Mouse (Mus musculus) forebrain, embryonic 16.5 days (tissue): ENCODE data around the gene Omg. TPM values are rescaled to one million over a fixed set of nuclear protein-coding genes. Genes with fewer than 3 reads are reported as not detected.

ENCODE experiments used
- ATAC-seq: fragments of 200-750 bp; cut with Nextera tagmentation; 2 replicates; pipeline ENCODE4 v1.8.0; 2017; ENCODE audit warnings: mild to moderate bottlenecking, moderate library complexity
- H3K27ac ChIP-seq: fragments of 300-500 bp; sonication (generic); 2 replicates; pipeline ENCODE4 v1.5.1; 2014; ENCODE audit warnings: low read length, control low read depth
- H3K27me3 ChIP-seq: fragments of 300-500 bp; sonication (generic); replicated peaks from 2 replicates; pipeline ENCODE4 v1.6.1; 2014; ENCODE audit warnings: low read length; ENCODE audit not compliant: control insufficient read depth, insufficient read depth
- H3K36me3 ChIP-seq: fragments of 300-500 bp; sonication (generic); 2 replicates; pipeline ENCODE4 v1.6.1; 2014; ENCODE audit not compliant: control insufficient read depth, insufficient read depth
- H3K4me1 ChIP-seq: fragments of 300-500 bp; sonication (generic); replicated peaks from 2 replicates; pipeline ENCODE4 v1.6.1; 2014; ENCODE audit warnings: low read length; ENCODE audit not compliant: control insufficient read depth, insufficient read depth
- H3K4me2 ChIP-seq: fragments of 300-500 bp; sonication (generic); 2 replicates; pipeline ENCODE4 v1.6.1; 2014; ENCODE audit warnings: mild to moderate bottlenecking, low read length, control low read depth
- H3K4me3 ChIP-seq: fragments of 300-500 bp; sonication (generic); replicated peaks from 2 replicates; pipeline ENCODE4 v1.5.1; 2014; ENCODE audit warnings: mild to moderate bottlenecking, low read length, control low read depth
- H3K9ac ChIP-seq: fragments of 300-500 bp; sonication (generic); replicated peaks from 2 replicates; pipeline ENCODE4 v1.6.1; 2014; ENCODE audit warnings: low read depth, low read length, control low read depth
- H3K9me3 ChIP-seq: fragments of 300-500 bp; sonication (generic); 2 replicates; pipeline ENCODE4 v1.6.1; 2016; ENCODE audit warnings: low read length; ENCODE audit not compliant: control insufficient read depth
- WGBS: fragments of 180-500 bp; shearing (Covaris S2); extraction: QIAGEN DNeasy Blood & Tissue Kit; methylation state at CpG from one replicate; pipeline ENCODE4 v1.1.7; 2014; 5-methylcytosine and 5-hydroxymethylcytosine counted together
- polyA plus RNA-seq: library from polyadenylated mRNA; unstranded; fragments of >200 nt; fragmentation: Nextera tagmentation; extraction: Ambion mirVana; gene quantifications from 2 replicates; pipeline ENCODE4 v1.2.1, GENCODE M21; 2015

Omg gene
- polyA plus RNA-seq, 1 experiment from 2014 or later: 5.0 TPM

DNA sequence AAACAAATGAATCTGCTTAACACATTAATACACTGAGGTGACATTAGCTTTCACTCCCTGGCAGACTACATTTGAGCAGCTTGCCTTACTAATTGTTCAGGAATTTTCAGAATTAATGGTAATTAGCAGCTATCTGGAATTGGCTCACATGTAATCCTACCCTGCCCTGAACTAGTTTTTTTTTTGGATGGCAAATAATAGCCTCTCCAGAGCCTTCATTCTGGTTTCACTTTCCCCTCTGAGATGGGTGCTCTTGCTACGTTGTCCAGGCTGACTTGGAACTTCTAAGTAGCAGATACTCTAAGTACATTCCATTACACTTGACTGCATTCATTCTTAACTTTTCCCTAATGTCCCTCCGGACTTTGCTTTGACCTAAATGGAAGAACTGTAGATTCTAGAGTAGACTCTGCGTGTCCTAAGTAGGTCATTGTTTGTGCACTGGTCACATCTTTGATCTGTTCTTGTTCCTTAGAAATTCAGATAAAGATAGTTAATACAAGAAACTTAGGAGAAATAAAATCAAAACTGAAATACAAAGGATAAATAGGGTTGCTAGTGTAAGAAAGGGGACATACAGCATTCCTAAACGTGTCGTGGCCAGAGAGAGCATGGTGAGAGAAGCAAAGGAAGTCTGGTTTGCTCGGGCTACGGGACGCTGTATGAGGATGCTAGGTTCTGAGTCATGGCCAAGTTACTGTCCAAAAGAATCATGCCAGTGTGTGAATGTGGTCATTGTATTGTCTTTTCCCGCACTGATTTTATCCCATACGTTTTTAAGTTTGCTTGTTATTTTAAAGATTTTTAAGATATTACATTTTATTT is 8.7 kb downstream of the Omg start:
- Histone ChIP-seq H3K4me1 (peaks cover 5% of the 10 kb centered on the region), H3K4me2 (no peak overlapping the region), H3K36me3 (no peaks in the 10 kb centered on the region), H3K27me3 (no peaks in the 10 kb centered on the region), H3K9me3 (no peaks in the 10 kb centered on the region), H3K9ac (no peak overlapping the region), H3K27ac (no peak overlapping the region), H3K4me3 (no peak overlapping the region)
- ATAC-seq: peak; percentile 38; the same call in 1 of the 2 replicates
- 44% methylated on average over 10 of the region's 10 CpGs for WGBS

DNA sequence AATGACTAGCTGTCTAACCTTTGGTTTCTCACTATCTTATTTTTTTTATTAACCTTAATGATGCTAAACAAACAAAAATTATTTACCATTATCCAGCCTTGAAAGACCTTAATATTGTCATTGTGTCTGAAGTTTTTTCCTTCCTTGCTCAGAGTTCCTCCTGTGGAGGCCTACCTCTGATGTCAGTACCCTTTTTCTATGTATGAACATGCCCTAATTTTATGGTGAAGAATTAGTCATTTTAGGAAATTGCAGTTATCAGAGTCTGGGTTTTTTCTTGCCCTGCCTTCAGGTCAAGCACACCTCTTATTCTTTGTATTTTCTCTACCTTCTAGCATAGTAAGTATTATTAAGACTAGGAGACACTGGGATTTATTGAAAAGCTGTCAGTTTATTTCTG is 19.2 kb downstream of the Omg start:
- 0 out of 2 replicates have a peak, but pooled peaks cover 7% of the 10 kb centered on the region for H3K36me3 ChIP-seq
- no peaks in the 10 kb centered on the region for H3K27me3 ChIP-seq
- H3K9ac ChIP-seq: no peak overlapping the region
- no peak for ATAC-seq
- no peak overlapping the region for H3K4me2 ChIP-seq
- no peak overlapping the region for H3K27ac ChIP-seq
- H3K9me3 ChIP-seq: no peaks in the 10 kb centered on the region
- H3K4me1 ChIP-seq: no peaks in the 10 kb centered on the region
- H3K4me3 ChIP-seq: no peak overlapping the region

DNA sequence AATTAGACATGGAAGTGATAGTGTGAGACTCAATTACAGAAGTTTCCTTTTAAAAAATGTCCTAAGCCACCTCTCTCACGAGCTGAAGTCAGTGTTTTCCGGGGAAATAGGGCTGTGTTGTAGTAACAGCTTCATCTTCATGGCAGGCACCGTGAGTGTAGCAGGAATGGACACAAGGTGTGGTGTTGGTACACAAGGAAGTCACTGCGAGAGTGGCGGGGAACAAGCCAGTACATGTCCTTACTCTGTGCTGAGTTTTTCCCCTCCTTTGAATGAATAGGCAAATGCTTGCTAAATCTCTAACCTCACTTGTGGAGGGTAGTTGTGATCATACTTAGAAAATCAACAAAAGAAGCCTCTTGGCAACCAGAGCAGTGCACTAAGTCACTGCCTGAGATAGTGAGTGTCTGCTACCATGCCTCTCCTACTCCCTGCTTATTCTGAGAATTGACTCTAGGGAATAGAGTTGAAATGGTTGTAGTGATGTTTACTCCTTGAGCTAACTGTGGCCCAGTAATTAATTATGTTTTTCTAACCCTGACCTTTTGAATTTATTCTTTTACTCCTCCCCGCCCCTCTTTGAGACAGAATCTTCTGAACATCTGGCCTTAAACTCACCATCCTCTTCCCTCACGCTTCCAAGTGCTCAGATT is 19.9 kb downstream of the Omg start:
- Histone ChIP-seq H3K27ac (no peak overlapping the region), H3K9ac (no peak overlapping the region), H3K4me3 (no peak overlapping the region), H3K4me2 (no peak overlapping the region), H3K36me3 (0 out of 2 replicates have a peak, but pooled peaks cover 6% of the 10 kb centered on the region), H3K9me3 (no peaks in the 10 kb centered on the region), H3K27me3 (no peaks in the 10 kb centered on the region), H3K4me1 (no peaks in the 10 kb centered on the region)
- ATAC-seq: no peak
- WGBS: 90% methylated on average over 7 of the region's 7 CpGs

DNA sequence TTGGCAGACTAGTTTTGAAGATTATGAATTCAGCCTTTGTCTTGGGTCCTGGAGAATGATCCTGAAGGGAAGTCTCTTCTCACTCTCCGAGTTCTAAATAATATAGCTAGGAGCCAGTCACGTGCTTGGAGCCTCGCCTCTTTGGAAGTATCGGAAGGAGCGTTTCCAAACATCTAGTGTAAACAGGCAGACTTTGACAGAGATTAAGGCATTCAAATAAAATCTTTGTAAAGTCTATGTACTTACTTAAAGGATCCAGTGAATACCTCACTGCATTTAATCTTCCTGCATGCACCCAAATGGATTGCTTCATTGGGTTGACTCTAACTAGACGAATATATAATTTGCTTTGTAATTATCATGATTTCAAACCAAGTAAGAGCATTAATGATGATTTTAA is 20.5 kb downstream of the Omg start:
- 89% methylated on average over 6 of the region's 6 CpGs for WGBS
- Histone ChIP-seq H3K4me1 (no peaks in the 10 kb centered on the region), H3K36me3 (peaks cover 5% of the 10 kb centered on the region; the same call in 1 of the 2 replicates), H3K9ac (no peak overlapping the region), H3K4me3 (no peak overlapping the region), H3K27me3 (no peaks in the 10 kb centered on the region), H3K9me3 (no peaks in the 10 kb centered on the region), H3K4me2 (no peak overlapping the region), H3K27ac (no peak overlapping the region)
- no peak for ATAC-seq

DNA sequence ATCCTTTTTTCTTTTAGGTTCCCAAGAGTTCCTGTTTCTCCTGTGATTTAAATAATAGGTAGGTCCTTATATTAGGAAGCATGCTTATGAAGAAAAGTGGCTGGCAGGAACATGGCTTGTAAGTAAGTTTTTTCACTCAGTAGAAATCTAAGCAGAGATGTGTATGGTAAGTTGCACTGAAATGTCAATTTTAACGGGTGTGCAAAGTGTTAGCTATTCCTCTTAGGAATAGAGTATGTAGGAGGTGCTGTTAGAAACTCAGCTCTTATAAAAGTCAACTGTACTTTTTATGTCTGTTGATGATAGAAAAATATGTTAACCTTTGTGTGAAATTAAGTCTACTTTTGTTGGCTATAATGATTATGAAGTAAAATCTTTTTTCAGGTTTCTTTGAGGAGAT is 35.8 kb downstream of the Omg start:
- 84% methylated on average over 1 of the region's 1 CpGs for WGBS
- Histone ChIP-seq H3K9ac (no peak overlapping the region), H3K36me3 (peaks cover 12% of the 10 kb centered on the region; the same call in 1 of the 2 replicates), H3K27me3 (no peaks in the 10 kb centered on the region), H3K4me2 (no peak overlapping the region), H3K27ac (no peak overlapping the region), H3K4me1 (no peaks in the 10 kb centered on the region), H3K9me3 (no peaks in the 10 kb centered on the region), H3K4me3 (no peak overlapping the region)
- ATAC-seq: no peak

DNA sequence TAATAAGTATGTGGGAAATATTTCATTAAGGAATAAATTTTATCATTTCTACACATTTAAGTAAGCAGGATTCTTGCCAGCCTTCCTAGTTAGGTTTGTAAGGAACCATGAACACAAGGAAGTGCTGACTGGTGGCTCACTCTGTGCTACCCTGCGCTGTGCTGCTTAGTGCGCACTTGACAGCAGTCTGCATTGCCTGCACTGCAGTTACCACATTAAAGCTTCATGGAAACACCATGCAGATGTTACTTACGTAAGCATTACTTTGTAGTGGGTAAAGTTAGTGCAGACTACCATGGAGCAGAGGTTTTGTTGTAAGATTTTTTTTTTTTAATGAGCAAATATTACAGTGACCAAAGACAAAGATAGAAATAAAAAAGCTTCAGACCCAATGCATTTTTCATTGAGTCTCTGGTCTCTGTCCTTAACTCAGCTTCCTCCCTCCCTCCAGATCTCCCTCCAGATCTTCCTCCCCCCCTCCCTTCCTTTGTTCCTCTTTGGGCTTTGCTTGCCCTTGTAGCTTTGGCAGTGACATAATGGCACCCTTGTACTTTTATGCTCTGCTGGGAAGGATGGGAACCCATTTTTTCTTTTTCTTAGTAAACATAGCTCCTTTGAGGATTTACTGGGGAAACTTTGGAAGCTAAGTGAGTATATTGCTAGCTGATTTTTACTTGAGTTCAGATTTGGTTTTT is 43.0 kb downstream of the Omg start:
- Histone ChIP-seq H3K4me2 (no peak overlapping the region), H3K27ac (no peak overlapping the region), H3K4me3 (no peak overlapping the region), H3K4me1 (no peaks in the 10 kb centered on the region), H3K9me3 (no peaks in the 10 kb centered on the region), H3K27me3 (no peaks in the 10 kb centered on the region), H3K36me3 (peaks cover 12% of the 10 kb centered on the region), H3K9ac (no peak overlapping the region)
- no peak for ATAC-seq
- WGBS: 94% methylated on average over 3 of the region's 3 CpGs

DNA sequence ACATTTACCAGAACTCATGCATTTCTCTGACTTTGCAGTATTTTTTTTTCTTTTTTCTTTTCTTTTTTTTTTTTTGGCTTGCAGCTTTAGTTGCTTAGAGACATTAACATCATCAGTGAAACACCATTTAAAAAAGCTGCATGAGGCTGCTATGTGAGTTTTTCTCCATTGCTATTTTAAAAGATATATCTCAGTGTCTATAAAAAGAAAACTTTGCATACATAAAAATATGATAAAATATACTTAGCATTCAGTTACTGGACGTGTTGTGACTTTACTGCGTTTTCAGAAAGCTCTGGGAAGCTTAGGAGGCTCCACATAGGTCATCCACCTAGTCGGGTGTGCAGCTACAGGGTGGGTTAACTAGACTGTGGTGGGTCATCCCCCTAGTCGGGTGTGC is 44.0 kb downstream of the Omg start:
- Histone ChIP-seq H3K27ac (no peak overlapping the region), H3K27me3 (no peaks in the 10 kb centered on the region), H3K4me3 (no peak overlapping the region), H3K36me3 (peaks cover 12% of the 10 kb centered on the region), H3K9ac (no peak overlapping the region), H3K9me3 (no peaks in the 10 kb centered on the region), H3K4me1 (no peaks in the 10 kb centered on the region), H3K4me2 (no peak overlapping the region)
- ATAC-seq: no peak
- 91% methylated on average over 4 of the region's 4 CpGs for WGBS

DNA sequence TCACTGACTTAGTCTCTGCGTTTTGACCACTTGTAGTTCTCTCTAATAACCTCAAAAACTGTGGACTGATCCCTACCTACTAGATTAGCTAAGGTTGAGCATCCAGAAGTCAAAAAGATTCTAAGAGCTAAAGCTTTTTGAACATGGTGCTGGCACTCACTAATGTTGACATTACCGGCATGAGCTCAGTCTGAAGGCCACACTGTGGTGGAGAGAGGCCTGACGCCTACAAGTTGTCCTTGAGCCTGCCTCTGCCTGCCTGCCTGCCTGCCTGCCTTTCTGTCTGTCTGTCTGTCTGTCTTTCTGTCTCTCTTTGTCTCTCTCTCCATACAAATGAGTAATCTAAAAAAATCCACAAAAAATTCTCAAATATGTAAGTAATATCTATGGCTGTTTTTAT is 46.0 kb downstream of the Omg start:
- Histone ChIP-seq H3K9ac (no peak overlapping the region), H3K27me3 (no peaks in the 10 kb centered on the region), H3K4me2 (no peak overlapping the region), H3K27ac (no peak overlapping the region), H3K9me3 (no peaks in the 10 kb centered on the region), H3K36me3 (peaks cover 17% of the 10 kb centered on the region), H3K4me1 (no peaks in the 10 kb centered on the region), H3K4me3 (no peak overlapping the region)
- 96% methylated on average over 3 of the region's 3 CpGs for WGBS
- no peak for ATAC-seq

DNA sequence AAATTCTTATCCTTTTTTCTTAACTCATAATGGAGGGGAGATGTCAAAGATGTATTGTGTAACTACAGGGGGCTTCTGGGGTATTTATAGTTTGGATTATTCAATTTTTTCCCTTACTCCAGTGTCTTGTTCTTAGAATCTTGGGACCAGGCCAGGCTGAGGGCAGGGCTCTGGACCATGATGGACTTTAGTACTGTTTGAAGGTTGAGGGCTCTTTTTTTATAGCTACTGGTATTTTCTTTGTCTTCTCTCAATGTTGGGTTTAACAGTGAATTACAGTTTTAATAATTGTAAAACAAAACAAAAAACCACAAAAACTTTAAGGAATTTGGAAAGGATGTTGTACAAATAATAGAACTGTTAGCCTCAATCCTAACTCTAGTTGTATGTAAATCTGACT is 50.9 kb downstream of the Omg start:
- peaks cover 17% of the 10 kb centered on the region for H3K36me3 ChIP-seq
- no peak overlapping the region for H3K4me2 ChIP-seq
- ATAC-seq: no peak
- H3K27me3 ChIP-seq: no peaks in the 10 kb centered on the region
- no peaks in the 10 kb centered on the region for H3K4me1 ChIP-seq
- H3K9ac ChIP-seq: no peak overlapping the region
- no peak overlapping the region for H3K4me3 ChIP-seq
- no peak overlapping the region for H3K27ac ChIP-seq
- H3K9me3 ChIP-seq: no peaks in the 10 kb centered on the region
